Comparison of ENCODE assay signal across 10 mouse cellular contexts in the genomic region with DNA sequence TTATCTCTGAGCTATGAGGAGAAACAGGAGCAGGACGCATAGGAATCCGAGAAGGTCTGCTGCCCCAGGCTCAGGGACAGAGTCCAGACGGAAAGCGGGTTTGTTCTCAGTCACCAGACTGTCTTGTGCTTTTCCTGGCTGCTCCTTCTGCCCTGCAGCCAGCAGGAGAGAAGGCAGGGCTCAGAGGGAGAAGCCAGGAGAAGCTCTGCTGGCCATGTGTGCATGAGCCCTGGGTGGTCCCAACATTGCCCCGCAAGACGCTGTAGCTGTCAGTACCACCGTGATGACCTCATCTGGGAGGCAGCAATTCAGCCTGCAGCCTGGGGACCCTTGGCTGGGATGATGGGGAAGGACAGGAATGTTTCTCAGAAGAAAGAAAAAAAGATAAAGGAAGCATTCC. TPM values are rescaled to one million over a fixed set of nuclear protein-coding genes. Genes with fewer than 3 reads are reported as not detected.
DNase-seq lines count a peak whose midpoint lies in the region; ATAC-seq and TF ChIP-seq lines count a peak whose summit lies in the region.
"Had no signal": no experiment of that assay in that cellular context is flagged by ENCODE, and none has a peak within 500 bp of the region (broad histone marks: within the 10 kb centered on the region; RNA-seq: fewer than 3 reads in every experiment).

No protein-coding gene starts in this region.

- no peaks in the 10 kb centered on the region for H3K27me3 ChIP-seq in lung, embryonic 14.5 days (ENCODE audit: insufficient read depth, low read length)
- H3K27me3 ChIP-seq in neural tube, embryonic 11.5 days (ENCODE audit: control insufficient read depth, insufficient read depth, low read length): no peaks in the 10 kb centered on the region

- WGBS in lung, embryonic 14.5 days: 30% methylated on average over 7 of the region's 7 CpGs
- 47% methylated on average over 7 of the region's 7 CpGs for WGBS in neural tube, embryonic 11.5 days

- H3K4me3 ChIP-seq in lung, embryonic 14.5 days (ENCODE audit: low read depth, low read length): no peak overlapping the region
- no peak overlapping the region for H3K4me3 ChIP-seq in neural tube, embryonic 11.5 days (ENCODE audit: low read depth, low read length)
- H3K4me3 ChIP-seq: forebrain, embryonic 10.5 days had no signal

- no peak for TF ChIP-seq CTCF in lung, embryonic 14.5 days (IDR thresholded peaks at IDR 0.05; ENCODE audit: low read depth)

- no peaks in the 10 kb centered on the region for H3K9me3 ChIP-seq in lung, embryonic 14.5 days (ENCODE audit: low read depth, low read length)
- no peaks in the 10 kb centered on the region; the same call in 1 of the 2 replicates for H3K9me3 ChIP-seq in neural tube, embryonic 11.5 days (ENCODE audit: control insufficient read depth, low read length)
- H3K9me3 ChIP-seq: forebrain, embryonic 10.5 days had no signal

- H3K27ac ChIP-seq in lung, embryonic 14.5 days (ENCODE audit: low read depth): no peak overlapping the region; the same call in 1 of the 2 replicates
- H3K27ac ChIP-seq in neural tube, embryonic 11.5 days (ENCODE audit: low read depth, low read length): no peak overlapping the region

- H3K36me3 ChIP-seq in lung, embryonic 14.5 days (ENCODE audit: insufficient read depth): no peaks in the 10 kb centered on the region
- no peaks in the 10 kb centered on the region for H3K36me3 ChIP-seq in neural tube, embryonic 11.5 days (ENCODE audit: control insufficient read depth, insufficient read depth, low read length)
- H3K36me3 ChIP-seq: forebrain, embryonic 10.5 days had no signal

- no peaks in the 10 kb centered on the region for H3K4me1 ChIP-seq in lung, embryonic 14.5 days (ENCODE audit: insufficient read depth)
- H3K4me1 ChIP-seq in neural tube, embryonic 11.5 days (ENCODE audit: control insufficient read depth, insufficient read depth, low read length): no peaks in the 10 kb centered on the region

- DNase-seq in embryo, embryonic 10 days (ENCODE audit: low spot score): peak; percentile 47
- DNase-seq in embryo, embryonic 9.5 days (ENCODE audit: extremely low spot score): no peak
- peak; percentile 37 for DNase-seq in lung, embryonic 14.5 days
- DNase-seq in lung, adult 18-20 months: no peak
- peak; percentile 40 for DNase-seq in forelimb bud, embryonic 11.5 days (ENCODE audit: low read depth, low spot score)
- peak; percentile 37 for DNase-seq in neural tube, embryonic 11.5 days (ENCODE audit: low spot score)
- no peak for DNase-seq in thymus, postnatal 4 days
- DNase-seq in frontal cortex, postnatal 36 days (ENCODE audit: low spot score in 2 of 2): no peak

- H3K4me2 ChIP-seq in lung, embryonic 14.5 days: no peak overlapping the region
- no peak overlapping the region for H3K4me2 ChIP-seq in neural tube, embryonic 11.5 days (ENCODE audit: low read depth)

- H3K9ac ChIP-seq in lung, embryonic 14.5 days: peak overlapping the region; percentile 16; the same call in 1 of the 2 replicates
- H3K9ac ChIP-seq in neural tube, embryonic 11.5 days (ENCODE audit: low read length): no peak overlapping the region

- ATAC-seq in lung, embryonic 14.5 days (ENCODE audit: insufficient read depth): no peak
- ATAC-seq in neural tube, embryonic 11.5 days (ENCODE audit: insufficient read depth, low FRiP score, low TSS enrichment): no peak
- ATAC-seq: hindbrain, embryonic 16.5 days had no signal

RNA-seq across cellular contexts. Expression of a gene that starts 54.0 kb away (rescaled TPM):
- polyA plus RNA-seq in lung, embryonic 14.5 days (2014; fragmentation: Nextera tagmentation; extraction: Ambion mirVana): 266 and 274 TPM in 2 replicates
- polyA plus RNA-seq in neural tube, embryonic 11.5 days (2014; fragmentation: Nextera tagmentation; extraction: Ambion mirVana): 448 and 486 TPM in 2 replicates

RNA-seq across cellular contexts. Expression of a gene that starts 54.3 kb away (rescaled TPM):
- polyA plus RNA-seq in lung, embryonic 14.5 days (2014; fragmentation: Nextera tagmentation; extraction: Ambion mirVana): 4.0 and 5.1 TPM in 2 replicates
- 4.8 and 5.7 TPM in 2 replicates for polyA plus RNA-seq in neural tube, embryonic 11.5 days (2014; fragmentation: Nextera tagmentation; extraction: Ambion mirVana)

Comparison
In these comparisons a context has a peak if more than half of its experiments do, and no peak if none do; other contexts are left out.
1. DNase-seq: peak in embryo, embryonic 10 days (single experiment), lung, embryonic 14.5 days (single experiment), forelimb bud, embryonic 11.5 days (single experiment) and neural tube, embryonic 11.5 days (single experiment); none in embryo, embryonic 9.5 days (single experiment), lung, adult 18-20 months (0 of 2), thymus, postnatal 4 days (single experiment) and frontal cortex, postnatal 36 days (0 of 2).